In genomic region chr1:172486236-172486635, GRCm38 (mm10) we compare ENCODE assay signal across 9 mouse cellular contexts. TPM values are rescaled to one million over a fixed set of nuclear protein-coding genes. Genes with fewer than 3 reads are reported as not detected.
DNase-seq lines count a peak whose midpoint lies in the region; ATAC-seq and TF ChIP-seq lines count a peak whose summit lies in the region.
"Had no signal": no experiment of that assay in that cellular context is flagged by ENCODE, and none has a peak within 500 bp of the region (broad histone marks: within the 10 kb centered on the region; RNA-seq: fewer than 3 reads in every experiment).

No protein-coding gene starts in this region.

- peaks cover 90% of the 10 kb centered on the region for H3K4me1 ChIP-seq in forebrain, embryonic 10.5 days
- H3K4me1 ChIP-seq in hindbrain, postnatal 0 days (ENCODE audit: insufficient read depth, low read length): peaks cover 27% of the 10 kb centered on the region
- H3K4me1 ChIP-seq in midbrain, embryonic 14.5 days (ENCODE audit: control insufficient read depth, insufficient read depth, low read length): peaks cover 65% of the 10 kb centered on the region
- H3K4me1 ChIP-seq in thymus, adult 2 months (replicated peaks; ENCODE audit: control insufficient read depth, insufficient read depth, low read length): peaks cover 11% of the 10 kb centered on the region

- H3K9ac ChIP-seq in hindbrain, postnatal 0 days (replicated peaks; ENCODE audit: low read length): 0 out of 2 replicates have a peak overlapping the region, but pooled peaks have one; percentile 24
- H3K9ac ChIP-seq in midbrain, embryonic 14.5 days (replicated peaks; ENCODE audit: low read length): peak overlapping the region; percentile 48

- H3K4me3 ChIP-seq in forebrain, embryonic 10.5 days: peak overlapping the region; percentile 77
- no peak overlapping the region for H3K4me3 ChIP-seq in hindbrain, postnatal 0 days (ENCODE audit: low read length)
- H3K4me3 ChIP-seq in midbrain, embryonic 14.5 days (replicated peaks; ENCODE audit: low read depth, low read length): peak overlapping the region; percentile 72
- no peak overlapping the region for H3K4me3 ChIP-seq in thymus, adult 2 months (ENCODE audit: control insufficient read depth, insufficient read depth, low read length)

- peak overlapping the region; percentile 88 for H3K4me2 ChIP-seq in hindbrain, postnatal 0 days (ENCODE audit: low read depth, low read length)
- H3K4me2 ChIP-seq in midbrain, embryonic 14.5 days (ENCODE audit: low read length): peak overlapping the region; percentile 86

- H3K36me3 ChIP-seq in forebrain, embryonic 10.5 days (replicated peaks): peaks cover 65% of the 10 kb centered on the region
- no peaks in the 10 kb centered on the region for H3K36me3 ChIP-seq in hindbrain, postnatal 0 days (ENCODE audit: insufficient read depth, low read length)
- H3K36me3 ChIP-seq in midbrain, embryonic 14.5 days (ENCODE audit: control insufficient read depth, insufficient read depth, low read length): peaks cover 17% of the 10 kb centered on the region
- H3K36me3 ChIP-seq in thymus, adult 2 months (ENCODE audit: control insufficient read depth, insufficient read depth, low read length): no peaks in the 10 kb centered on the region

- no peak for TF ChIP-seq CTCF in hindbrain, postnatal 0 days (IDR thresholded peaks at IDR 0.05; ENCODE audit: low read depth)
- TF ChIP-seq CTCF in thymus, adult 2 months (IDR thresholded peaks at IDR 0.05; ENCODE audit: borderline replicate concordance, control insufficient read depth, extremely low read depth, insufficient read depth, low read length, poor library complexity): no peak

- TF ChIP-seq POLR2A in thymus, adult 2 months (IDR thresholded peaks at IDR 0.05; ENCODE audit: control insufficient read depth, extremely low read depth, insufficient read depth, low read length, poor library complexity): no peak

- peak overlapping the region; percentile 91 for H3K27ac ChIP-seq in forebrain, embryonic 10.5 days
- no peak overlapping the region for H3K27ac ChIP-seq in hindbrain, postnatal 0 days
- H3K27ac ChIP-seq in midbrain, embryonic 14.5 days (replicated peaks; ENCODE audit: low read depth, low read length): peak overlapping the region; percentile 60
- H3K27ac ChIP-seq in thymus, adult 2 months (ENCODE audit: control insufficient read depth, insufficient read depth, low read length): no peak overlapping the region

- H3K27me3 ChIP-seq in forebrain, embryonic 10.5 days (ENCODE audit: poor library complexity, severe bottlenecking): peaks cover 6% of the 10 kb centered on the region
- H3K27me3 ChIP-seq in hindbrain, postnatal 0 days (ENCODE audit: insufficient read depth, low read length): no peaks in the 10 kb centered on the region
- H3K27me3 ChIP-seq in midbrain, embryonic 14.5 days (ENCODE audit: control insufficient read depth, insufficient read depth, low read length): no peaks in the 10 kb centered on the region
- no peaks in the 10 kb centered on the region for H3K27me3 ChIP-seq in thymus, adult 2 months (ENCODE audit: control insufficient read depth, insufficient read depth, low read length)
- H3K27me3 ChIP-seq: Patski had no signal

- 10% methylated on average over 4 of the region's 4 CpGs for WGBS in forebrain, embryonic 10.5 days
- WGBS in hindbrain, postnatal 0 days: 14% methylated on average over 4 of the region's 4 CpGs
- WGBS in midbrain, embryonic 14.5 days: 2% methylated on average over 4 of the region's 4 CpGs
- WGBS in thymus, adult 2 months: 92% methylated on average over 4 of the region's 4 CpGs

- ATAC-seq in hindbrain, postnatal 0 days: no peak
- peak; percentile 9; the same call in 1 of the 2 replicates for ATAC-seq in midbrain, embryonic 14.5 days (ENCODE audit: low FRiP score, low TSS enrichment)
- ATAC-seq: Patski had no signal

- no peaks in the 10 kb centered on the region for H3K9me3 ChIP-seq in forebrain, embryonic 10.5 days
- no peaks in the 10 kb centered on the region for H3K9me3 ChIP-seq in hindbrain, postnatal 0 days (ENCODE audit: low read length)
- no peaks in the 10 kb centered on the region for H3K9me3 ChIP-seq in midbrain, embryonic 14.5 days (ENCODE audit: control insufficient read depth, low read length)

- peak; percentile 83 for DNase-seq in embryo, embryonic 10 days (ENCODE audit: low spot score)
- DNase-seq in forebrain, embryonic 10.5 days (ENCODE audit: extremely low spot score, low spot score): peak; percentile 76
- DNase-seq in hindbrain, postnatal 0 days (ENCODE audit: low spot score): peak; percentile 40
- peak; percentile 57 for DNase-seq in midbrain, embryonic 14.5 days
- DNase-seq in thymus, adult 2 months: no peak
- DNase-seq in spleen, postnatal 10 days (ENCODE audit: low spot score in 2 of 2): no peak
- no peak for DNase-seq in right cerebral cortex, postnatal 25 days
- DNase-seq in kidney, adult 9 months: no peak

RNA-seq across cellular contexts. Expression of gene Igsf9, which starts 4.6 kb away (rescaled TPM):
- 81.7 and 82.5 TPM in 2 replicates for polyA plus RNA-seq in forebrain, embryonic 10.5 days (2016; fragmentation: Nextera tagmentation; extraction: Ambion mirVana)
- total RNA-seq in hindbrain, postnatal 0 days (2014; rRNA removed): 17.9 and 33.0 TPM in 2 replicates
- 10.5 and 13.5 TPM in 2 replicates for polyA plus RNA-seq in hindbrain, postnatal 0 days (2015; fragmentation: Nextera tagmentation; extraction: Ambion mirVana)
- polyA plus RNA-seq in midbrain, embryonic 14.5 days (2014; fragmentation: Nextera tagmentation; extraction: Ambion mirVana): 49.6 and 52.6 TPM in 2 replicates
- polyA plus RNA-seq in thymus, adult 2 months (2012; rRNA removed): 16.4 and 20.3 TPM in 2 replicates

RNA-seq across cellular contexts. Expression of gene Slamf9, which starts 11.1 kb away (rescaled TPM):
- polyA plus RNA-seq in forebrain, embryonic 10.5 days (2016; fragmentation: Nextera tagmentation; extraction: Ambion mirVana): not detected in 2 replicates
- total RNA-seq in hindbrain, postnatal 0 days (2014; rRNA removed): not detected in 2 replicates
- 0.39 and 0.49 TPM in 2 replicates for polyA plus RNA-seq in hindbrain, postnatal 0 days (2015; fragmentation: Nextera tagmentation; extraction: Ambion mirVana)
- polyA plus RNA-seq in midbrain, embryonic 14.5 days (2014; fragmentation: Nextera tagmentation; extraction: Ambion mirVana): 0.32 TPM in 1 of 2 replicates, not detected in the other
- 4.3 and 7.3 TPM in 2 replicates for polyA plus RNA-seq in thymus, adult 2 months (2012; rRNA removed)

RNA-seq across cellular contexts. Expression of gene Tagln2, which starts 13.6 kb away (rescaled TPM):
- polyA plus RNA-seq in forebrain, embryonic 10.5 days (2016; fragmentation: Nextera tagmentation; extraction: Ambion mirVana): 69.7 and 71.1 TPM in 2 replicates
- total RNA-seq in hindbrain, postnatal 0 days (2014; rRNA removed): 45.1 and 70.2 TPM in 2 replicates
- polyA plus RNA-seq in hindbrain, postnatal 0 days (2015; fragmentation: Nextera tagmentation; extraction: Ambion mirVana): 59.2 and 61.6 TPM in 2 replicates
- 25.7 and 43.5 TPM in 2 replicates for polyA plus RNA-seq in midbrain, embryonic 14.5 days (2014; fragmentation: Nextera tagmentation; extraction: Ambion mirVana)
- 178 and 183 TPM in 2 replicates for polyA plus RNA-seq in thymus, adult 2 months (2012; rRNA removed)

RNA-seq across cellular contexts. Expression of gene Cfap45, which starts 34.4 kb away (rescaled TPM):
- polyA plus RNA-seq in forebrain, embryonic 10.5 days (2016; fragmentation: Nextera tagmentation; extraction: Ambion mirVana): 1.4 and 1.6 TPM in 2 replicates
- 1.0 and 1.2 TPM in 2 replicates for total RNA-seq in hindbrain, postnatal 0 days (2014; rRNA removed)
- 3.7 and 4.5 TPM in 2 replicates for polyA plus RNA-seq in hindbrain, postnatal 0 days (2015; fragmentation: Nextera tagmentation; extraction: Ambion mirVana)
- polyA plus RNA-seq in midbrain, embryonic 14.5 days (2014; fragmentation: Nextera tagmentation; extraction: Ambion mirVana): 1.9 and 2.2 TPM in 2 replicates
- polyA plus RNA-seq in thymus, adult 2 months (2012; rRNA removed): 0.15 and 0.56 TPM in 2 replicates

Comparison
In these comparisons a context has a peak if more than half of its experiments do, and no peak if none do; other contexts are left out.
1. DNase-seq: peak in embryo, embryonic 10 days (single experiment), forebrain, embryonic 10.5 days (single experiment), hindbrain, postnatal 0 days (single experiment) and midbrain, embryonic 14.5 days (single experiment); none in thymus, adult 2 months (single experiment), spleen, postnatal 10 days (0 of 2), right cerebral cortex, postnatal 25 days (single experiment) and kidney, adult 9 months (single experiment).
2. H3K27ac ChIP-seq: peak in forebrain, embryonic 10.5 days (single experiment) and midbrain, embryonic 14.5 days (single experiment); none in hindbrain, postnatal 0 days (single experiment) and thymus, adult 2 months (single experiment).
3. H3K4me3 ChIP-seq: peak in forebrain, embryonic 10.5 days (single experiment) and midbrain, embryonic 14.5 days (single experiment); none in hindbrain, postnatal 0 days (single experiment) and thymus, adult 2 months (single experiment).